Mouse (Mus musculus) frontal cortex, postnatal 10 days (tissue): ENCODE data around the gene Brd7.

Source experiments
- DNase-seq, 2 experiments: peaks; one replicate each; pipeline ENCODE4 v3.0.0; 2022; ENCODE audit warnings: low spot score in 2 of 2, mixed read lengths in 1 of 2

Gene Brd7

GRCm38 (mm10) chr8:88361708-88362428, at the start of gene Brd7:
TSS of gene Brd7 (minus strand) at chr8:88362194.
- DNase-seq, result peak; percentile 30 to 87

DNA sequence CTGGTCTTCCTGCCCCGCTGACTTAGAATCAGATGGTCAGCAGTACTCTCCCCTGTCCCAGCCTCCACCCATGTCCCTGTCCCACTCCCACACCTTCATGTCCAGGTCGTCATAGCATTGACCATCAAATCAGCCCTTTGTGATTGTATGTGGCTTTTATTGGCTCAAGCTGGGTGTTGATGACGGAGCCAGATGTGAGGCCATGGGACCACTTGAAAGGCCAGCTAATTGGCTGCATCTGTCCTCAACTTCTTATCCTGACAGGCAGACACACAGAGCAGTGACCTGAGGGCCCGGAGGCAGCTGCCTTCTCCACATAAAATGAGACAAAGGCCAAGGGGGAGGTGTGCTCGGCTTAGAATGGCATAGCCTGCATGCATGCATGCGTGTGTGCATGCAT, 49.5 kb upstream of the Brd7 start:
- no peak for DNase-seq

DNA sequence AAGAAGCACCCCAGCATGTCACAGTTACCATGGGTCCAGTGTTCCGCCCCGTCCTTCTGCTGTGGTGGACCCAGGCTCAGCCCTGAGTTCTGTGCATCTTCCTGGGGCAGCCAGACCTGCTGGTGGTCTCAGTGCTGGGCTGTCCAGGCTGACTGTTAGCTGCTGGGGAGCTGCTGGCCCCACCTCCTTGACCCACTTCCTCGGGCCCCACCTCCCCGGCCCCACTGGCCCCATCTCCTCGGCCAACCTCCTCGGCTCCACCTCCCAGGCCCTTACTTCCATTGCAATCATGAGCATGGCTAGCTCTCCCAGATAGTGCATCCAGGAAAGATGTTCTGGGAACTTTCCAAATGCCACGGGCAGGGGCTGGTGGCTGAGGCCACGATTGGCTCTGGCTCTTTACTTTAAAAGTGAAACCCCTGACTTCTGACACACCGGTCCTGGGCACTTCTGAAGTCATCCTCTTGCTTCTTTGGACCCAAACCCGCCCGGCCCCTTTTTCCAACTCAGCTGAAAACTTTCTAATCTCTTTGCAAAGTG, 47.5 kb upstream of the Brd7 start:
- DNase-seq, result no peak

DNA sequence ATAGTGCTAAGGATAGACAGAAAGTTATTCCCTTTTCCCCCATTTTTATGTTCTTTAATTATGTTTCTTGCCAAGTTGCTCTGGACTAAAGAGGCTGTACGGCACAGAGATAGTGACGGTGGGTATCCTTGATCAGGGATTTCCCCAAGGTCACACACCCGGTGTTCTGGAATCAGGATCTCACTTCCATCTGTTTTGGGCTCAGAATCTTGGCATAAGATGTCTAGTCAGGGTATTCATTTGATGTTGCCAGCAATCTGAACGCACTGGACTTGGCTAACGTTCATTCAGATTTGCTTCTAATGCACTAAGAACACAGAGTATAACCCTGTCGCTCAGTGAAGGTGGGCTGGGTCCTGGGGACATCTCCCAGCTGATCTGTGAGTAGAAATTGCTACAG, 45.7 kb upstream of the Brd7 start:
- no peak for DNase-seq

DNA sequence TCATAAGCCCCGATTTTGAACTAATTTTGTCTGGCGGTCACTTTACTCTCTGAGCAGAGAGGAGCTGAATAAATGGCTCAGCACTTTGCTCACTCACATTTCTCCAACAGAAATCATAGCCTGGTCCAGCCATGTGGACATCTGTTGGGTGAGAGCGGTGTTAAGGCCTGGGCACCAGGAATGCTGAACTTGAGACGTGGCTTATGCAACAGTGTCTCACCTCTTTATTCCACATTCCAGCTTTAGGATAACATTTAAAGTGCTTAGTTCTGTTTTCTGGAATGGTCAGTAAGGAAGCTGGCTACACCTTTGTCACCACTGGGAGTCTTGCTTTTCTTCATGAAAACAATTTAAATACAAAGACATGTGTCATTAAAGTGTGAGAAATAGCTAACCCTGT, 36.1 kb upstream of the Brd7 start:
- DNase-seq, result no peak

DNA sequence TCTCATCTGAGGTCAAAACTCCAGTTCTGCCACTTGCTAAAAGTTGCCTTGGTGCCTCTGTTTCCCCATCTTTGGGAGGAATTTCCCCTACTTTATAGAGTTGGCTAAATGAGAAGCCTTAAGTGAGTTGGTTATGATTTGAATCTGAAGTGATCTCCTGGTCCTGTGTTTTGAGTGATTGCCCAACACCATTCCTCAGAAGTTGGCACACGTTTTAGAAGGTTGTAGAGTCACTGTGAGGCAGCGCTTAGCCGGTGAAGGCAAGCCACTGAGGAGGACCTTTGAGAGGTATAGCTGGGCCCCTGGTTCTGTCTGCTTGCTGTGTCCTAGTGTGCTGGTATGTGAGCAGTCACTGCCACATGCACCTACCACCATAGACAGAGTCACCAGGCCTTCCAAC, 31.3 kb upstream of the Brd7 start:
- no peak for DNase-seq

DNA sequence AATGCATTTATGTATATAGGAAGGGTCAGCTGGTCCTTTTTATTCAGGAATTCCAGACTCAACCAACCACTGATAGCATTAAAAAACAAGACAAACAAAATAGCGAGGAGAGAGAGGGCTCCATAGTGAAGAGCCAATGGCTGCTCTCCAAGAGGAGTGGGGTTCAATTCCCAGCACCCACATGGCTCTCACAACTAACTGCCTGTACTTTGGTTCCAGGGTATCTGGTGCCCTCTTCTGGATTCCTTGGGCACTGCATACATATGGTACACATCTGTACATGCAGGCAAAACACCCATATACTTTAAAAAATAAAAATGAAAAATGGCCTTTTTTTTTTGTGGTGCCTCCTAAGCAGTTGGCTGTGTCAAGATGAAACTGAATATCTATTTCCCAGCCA, 28.8 kb upstream of the Brd7 start:
- no peak for DNase-seq

GRCm38 (mm10) chr8:88388691-88389239, 26.8 kb upstream of the Brd7 start:
- no peak for DNase-seq

- no peak for DNase-seq
Observed at GRCm38 (mm10) chr8:88387874-88388273, 25.9 kb upstream of the Brd7 start.

DNA sequence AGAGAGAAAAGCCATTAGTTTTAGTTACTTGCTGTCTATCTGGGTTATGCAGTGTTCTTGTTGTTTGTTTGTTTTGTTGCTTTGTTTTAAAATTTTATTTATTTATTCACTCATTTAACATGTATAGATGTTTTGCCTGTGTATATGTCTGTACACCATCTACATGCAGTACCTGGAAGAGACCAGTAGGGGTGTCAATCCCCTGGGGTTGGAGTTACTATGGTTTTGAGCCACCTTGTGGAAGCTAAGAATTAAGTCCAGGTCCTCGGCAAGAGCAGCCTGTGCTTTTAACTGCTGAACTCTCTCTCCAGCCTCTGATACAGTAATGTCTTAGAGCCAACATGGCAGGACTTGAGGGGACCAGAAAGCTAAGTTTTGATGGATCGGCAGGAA, 21.2 kb upstream of the Brd7 start:
- no peak for DNase-seq

DNA sequence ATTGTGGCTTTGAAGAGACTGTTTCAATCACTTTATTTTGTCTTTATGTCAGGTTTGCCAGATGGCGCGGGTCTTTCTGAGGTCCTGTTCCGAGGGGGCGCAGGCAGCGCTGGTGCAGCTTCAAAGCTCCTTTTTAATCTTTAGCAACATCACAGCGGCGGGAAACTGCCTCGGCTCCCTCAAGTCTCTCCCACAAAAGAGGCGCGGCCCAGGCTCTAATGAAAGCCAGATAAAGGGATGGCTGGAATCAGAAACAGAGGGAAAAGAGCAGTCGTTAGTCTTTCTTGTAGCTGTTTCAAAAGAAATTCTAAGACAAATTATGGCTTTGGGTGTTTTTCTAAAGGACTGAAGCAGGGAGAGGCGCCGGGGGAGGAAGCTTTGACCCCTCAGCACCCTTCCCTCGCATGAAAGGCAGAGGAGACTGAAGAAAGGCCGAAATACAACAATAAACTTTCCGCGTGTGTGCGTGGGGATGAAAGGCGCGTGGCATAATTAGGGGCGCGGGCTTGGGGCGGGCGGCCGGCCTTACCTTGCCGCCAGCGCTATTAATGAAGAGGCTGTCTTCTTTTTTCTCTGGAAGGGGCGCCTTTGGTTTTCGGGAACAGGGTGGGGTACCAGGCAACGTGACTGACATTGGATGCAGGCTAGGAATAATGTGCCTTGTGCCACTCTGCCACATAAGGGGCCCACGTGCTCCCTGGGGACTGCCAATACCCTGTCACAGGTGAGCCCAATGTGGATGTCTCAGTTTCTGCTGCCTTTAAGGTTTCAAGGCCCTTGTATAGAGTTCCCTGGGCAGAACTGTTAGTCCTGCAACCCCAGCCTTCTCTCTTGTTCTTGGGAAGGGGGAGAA, 20.5 kb upstream of the Brd7 start:
- no peak for DNase-seq

GRCm38 (mm10) chr8:88380497-88380896, 18.5 kb upstream of the Brd7 start:
- no peak for DNase-seq

- peak; percentile 69 to 76 for DNase-seq
Observed at GRCm38 (mm10) chr8:88376836-88377582, 15.0 kb upstream of the Brd7 start.

DNA sequence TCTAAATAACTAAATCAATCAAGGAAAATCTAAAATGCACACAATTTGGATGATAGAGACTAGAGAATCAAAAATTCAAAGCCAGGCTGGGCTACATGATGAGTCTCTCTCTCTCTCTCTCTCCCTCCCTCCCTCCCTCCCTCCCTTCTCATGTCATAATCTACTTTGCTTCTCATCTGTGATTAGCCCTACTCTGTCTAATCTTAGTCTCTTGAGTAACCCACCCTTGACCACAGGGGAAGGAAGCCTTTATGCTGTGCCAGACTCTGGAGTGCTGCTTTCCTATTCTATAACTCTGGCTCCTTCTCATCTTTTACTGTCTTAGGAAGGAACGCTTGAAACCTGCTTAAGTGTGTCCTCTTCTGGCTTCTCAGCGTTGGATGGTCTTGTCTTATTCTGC, 9.5 kb upstream of the Brd7 start:
- no peak for DNase-seq

DNA sequence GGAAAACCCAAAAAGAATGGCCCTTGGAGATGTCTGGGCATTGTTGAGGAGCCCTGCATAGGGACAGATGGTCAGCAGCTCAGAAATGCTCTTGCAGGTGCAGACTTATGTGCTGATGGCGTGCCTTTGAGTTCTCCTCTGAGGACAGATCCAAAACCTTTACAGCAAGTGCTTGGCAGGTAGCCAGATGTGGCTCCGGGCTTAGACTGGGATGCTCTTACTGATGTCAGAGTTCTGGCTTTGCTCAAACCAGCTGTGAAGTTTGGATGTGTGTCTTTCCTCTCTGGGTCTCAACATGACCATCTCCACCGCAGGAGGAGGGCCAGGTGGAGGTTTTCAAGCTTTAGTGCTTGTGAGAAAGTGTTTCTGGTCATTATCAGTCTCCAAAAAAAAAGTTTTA, 7.8 kb upstream of the Brd7 start:
- DNase-seq, result no peak

GRCm38 (mm10) chr8:88369221-88369620, 7.2 kb upstream of the Brd7 start:
- DNase-seq, result no peak

- peak in 1 of 2 experiments; percentile 17 for DNase-seq
Observed at GRCm38 (mm10) chr8:88362446-88363150, 604 bp upstream of the Brd7 start.

DNA sequence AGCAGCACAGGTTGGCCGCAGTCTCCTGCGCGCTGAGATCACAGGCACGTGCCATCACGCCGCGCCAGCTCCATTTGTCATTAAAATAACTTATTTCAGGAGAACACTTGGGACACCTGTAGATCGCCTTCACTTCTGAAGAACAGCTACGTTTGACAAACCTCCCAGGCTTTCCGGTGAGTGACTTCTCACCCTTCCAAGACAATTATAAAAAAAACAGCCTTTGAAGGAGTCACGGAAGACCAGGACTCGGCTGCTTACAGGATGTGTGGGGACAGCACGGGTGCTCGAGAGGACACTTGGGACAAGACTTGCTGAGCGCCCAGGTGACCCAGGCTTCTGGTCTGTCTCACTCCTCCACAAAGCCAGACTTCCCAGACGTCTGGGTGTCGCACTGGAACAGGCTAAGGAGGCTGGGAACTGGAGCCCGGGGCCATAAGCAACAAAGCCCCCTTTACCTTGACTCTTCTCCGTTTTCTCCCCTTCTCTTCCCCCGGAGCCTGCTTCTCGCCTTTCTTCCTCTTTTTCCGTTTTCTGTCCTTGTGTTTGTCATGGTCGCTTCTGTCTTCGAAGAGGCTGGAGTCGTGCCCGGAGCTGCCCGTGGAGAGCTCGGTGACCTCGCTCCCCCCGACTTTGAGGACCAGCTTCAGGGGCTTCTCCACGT, 818 bp downstream of the Brd7 start:
- DNase-seq, result no peak

- no peak for DNase-seq
Observed at GRCm38 (mm10) chr8:88359959-88360358, 2.0 kb downstream of the Brd7 start.

DNA sequence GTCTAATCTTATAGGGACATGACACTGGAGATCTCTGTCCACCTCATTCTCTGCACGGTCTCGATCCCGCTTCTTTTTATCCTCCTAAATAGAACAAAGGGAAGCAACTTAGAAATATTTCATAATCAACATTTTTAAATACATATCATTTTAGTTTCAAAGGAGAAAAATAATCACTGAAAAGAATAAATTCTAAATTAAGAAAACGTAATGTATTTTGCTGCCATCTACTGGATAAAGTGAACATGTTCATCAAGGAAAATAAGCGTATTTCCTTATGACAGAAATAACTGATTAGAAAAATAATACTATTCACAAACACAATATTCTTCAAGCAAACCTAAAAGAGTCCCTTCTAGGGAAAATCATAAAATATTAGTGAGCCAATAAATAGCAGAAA, 4.0 kb downstream of the Brd7 start:
- no peak for DNase-seq
